Mouse (Mus musculus) lung, embryonic 15.5 days (tissue): ENCODE measurements around the gene Shisa5. TPM values are rescaled to one million over a fixed set of nuclear protein-coding genes. Genes with fewer than 3 reads are reported as not detected.
A peak's percentile ranks its signal among the peaks of the same experiment; 100 is the strongest.

Experiments used
- ATAC-seq: fragments of 200-750 bp; cut with Nextera tagmentation; 2 replicates; pipeline ENCODE4 v1.8.0; 2017; ENCODE audit warnings: moderate number of reproducible peaks, borderline replicate concordance; ENCODE audit not compliant: low FRiP score, low TSS enrichment; ENCODE audit errors: extremely low read depth
- H3K27ac ChIP-seq: fragments of 300-500 bp; sonication (generic); 2 replicates; pipeline ENCODE4 v1.5.1; 2015; ENCODE audit warnings: moderate library complexity, mild to moderate bottlenecking, inconsistent platforms
- H3K27me3 ChIP-seq: fragments of 300-500 bp; sonication (generic); 2 replicates; pipeline ENCODE4 v1.6.1; 2015; ENCODE audit warnings: inconsistent platforms
- H3K36me3 ChIP-seq: fragments of 300-500 bp; sonication (generic); 2 replicates; pipeline ENCODE4 v1.6.1; 2015; ENCODE audit warnings: inconsistent platforms
- H3K4me1 ChIP-seq: fragments of 300-500 bp; sonication (generic); 2 replicates; pipeline ENCODE4 v1.6.1; 2015; ENCODE audit warnings: inconsistent platforms
- H3K4me2 ChIP-seq: fragments of 300-500 bp; sonication (generic); 2 replicates; pipeline ENCODE4 v1.6.1; 2015; ENCODE audit warnings: inconsistent platforms, mild to moderate bottlenecking, moderate library complexity
- H3K4me3 ChIP-seq: fragments of 300-500 bp; sonication (generic); 2 replicates; pipeline ENCODE4 v1.5.1; 2015; ENCODE audit warnings: mild to moderate bottlenecking, inconsistent platforms
- H3K9ac ChIP-seq: fragments of 300-500 bp; sonication (generic); 2 replicates; pipeline ENCODE4 v1.6.1; 2015; ENCODE audit warnings: inconsistent platforms
- H3K9me3 ChIP-seq: fragments of 300-500 bp; sonication (generic); 2 replicates; pipeline ENCODE4 v1.6.1; 2016; ENCODE audit warnings: inconsistent platforms
- WGBS: fragments of 180-500 bp; shearing (Covaris S2); methylation state at CpG from one replicate; pipeline ENCODE4 v1.1.7; 2015; 5-methylcytosine and 5-hydroxymethylcytosine counted together
- polyA plus RNA-seq: library from polyadenylated mRNA; unstranded; fragments of >200 nt; fragmentation: Nextera tagmentation; extraction: Ambion mirVana; gene quantifications from 2 replicates; pipeline ENCODE4 v1.2.1, GENCODE M21; 2015

Shisa5 gene
- polyA plus RNA-seq, 1 experiment from 2014 or later, result 98.3 TPM

- Histone ChIP-seq H3K4me1 (peaks cover 62% of the 10 kb centered on the region), H3K9ac (peak overlapping the region; percentile 95), H3K4me2 (peak overlapping the region; percentile 83), H3K4me3 (peak overlapping the region; percentile 79), H3K9me3 (no peaks in the 10 kb centered on the region), H3K36me3 (peaks cover 13% of the 10 kb centered on the region), H3K27me3 (no peaks in the 10 kb centered on the region), H3K27ac (peak overlapping the region; percentile 99)
- WGBS, result 22% methylated on average over 6 of the region's 6 CpGs
- no peak for ATAC-seq
Measured at GRCm38 (mm10) chr9:109096856-109097255, 58.5 kb downstream of the Shisa5 start.

- peak overlapping the region; percentile 79 for H3K4me3 ChIP-seq
- H3K27me3 ChIP-seq, result no peaks in the 10 kb centered on the region
- no peak for ATAC-seq
- no peaks in the 10 kb centered on the region for H3K9me3 ChIP-seq
- peak overlapping the region; percentile 99 for H3K27ac ChIP-seq
- 14% methylated on average over 6 of the region's 6 CpGs for WGBS
- peaks cover 62% of the 10 kb centered on the region for H3K4me1 ChIP-seq
- peak overlapping the region; percentile 95 for H3K9ac ChIP-seq
- peaks cover 17% of the 10 kb centered on the region for H3K36me3 ChIP-seq
- H3K4me2 ChIP-seq, result peak overlapping the region; percentile 83
Measured at GRCm38 (mm10) chr9:109097291-109097690, 58.9 kb downstream of the Shisa5 start.

GRCm38 (mm10) chr9:109097831-109098230 is 59.5 kb downstream of the Shisa5 start:
- peak overlapping the region; percentile 83 for H3K4me2 ChIP-seq
- H3K9ac ChIP-seq, result peak overlapping the region; percentile 36; the same call in 1 of the 2 replicates
- ATAC-seq, result no peak
- peaks cover 62% of the 10 kb centered on the region for H3K4me1 ChIP-seq
- H3K27me3 ChIP-seq, result no peaks in the 10 kb centered on the region
- H3K4me3 ChIP-seq, result peak overlapping the region; percentile 79
- no peaks in the 10 kb centered on the region for H3K9me3 ChIP-seq
- WGBS, result 47% methylated on average over 5 of the region's 5 CpGs
- H3K36me3 ChIP-seq, result peaks cover 23% of the 10 kb centered on the region
- peak overlapping the region; percentile 99 for H3K27ac ChIP-seq

GRCm38 (mm10) chr9:109098366-109098765 is 60.0 kb downstream of the Shisa5 start:
- Histone ChIP-seq H3K4me3 (peak overlapping the region; percentile 79), H3K9ac (0 out of 2 replicates have a peak overlapping the region, but pooled peaks have one; percentile 36), H3K4me1 (peaks cover 56% of the 10 kb centered on the region), H3K27me3 (no peaks in the 10 kb centered on the region), H3K36me3 (peaks cover 26% of the 10 kb centered on the region), H3K4me2 (peak overlapping the region; percentile 83), H3K27ac (peak overlapping the region; percentile 99), H3K9me3 (no peaks in the 10 kb centered on the region)
- 64% methylated on average over 8 of the region's 8 CpGs for whole genome bisulfite sequencing
- ATAC-seq, result no peak

GRCm38 (mm10) chr9:109098969-109099368 is 60.6 kb downstream of the Shisa5 start:
- Histone ChIP-seq H3K27me3 (no peaks in the 10 kb centered on the region), H3K36me3 (peaks cover 30% of the 10 kb centered on the region), H3K9ac (peak overlapping the region; percentile 34; the same call in 1 of the 2 replicates), H3K4me1 (peaks cover 51% of the 10 kb centered on the region), H3K4me2 (peak overlapping the region; percentile 83), H3K4me3 (peak overlapping the region; percentile 79; the same call in 1 of the 2 replicates), H3K27ac (peak overlapping the region; percentile 99), H3K9me3 (no peaks in the 10 kb centered on the region)
- 18% methylated on average over 5 of the region's 6 CpGs for WGBS
- ATAC-seq, result peak; percentile 47

GRCm38 (mm10) chr9:109100307-109100928 is 62.1 kb downstream of the Shisa5 start:
- Histone ChIP-seq H3K27me3 (no peaks in the 10 kb centered on the region), H3K9ac (no peak overlapping the region), H3K4me2 (no peak overlapping the region), H3K4me1 (peaks cover 52% of the 10 kb centered on the region), H3K27ac (no peak overlapping the region), H3K9me3 (no peaks in the 10 kb centered on the region), H3K36me3 (peaks cover 41% of the 10 kb centered on the region), H3K4me3 (no peak overlapping the region)
- WGBS, result 85% methylated on average over 20 of the region's 20 CpGs
- ATAC-seq, result no peak

- no peak for ATAC-seq
Measured at GRCm38 (mm10) chr9:109101933-109102445, 63.6 kb downstream of the Shisa5 start.

GRCm38 (mm10) chr9:109102541-109102940 is 64.2 kb downstream of the Shisa5 start:
- Histone ChIP-seq H3K4me2 (no peak overlapping the region), H3K27me3 (no peaks in the 10 kb centered on the region), H3K4me3 (no peak overlapping the region), H3K36me3 (peaks cover 60% of the 10 kb centered on the region), H3K9me3 (no peaks in the 10 kb centered on the region), H3K9ac (no peak overlapping the region), H3K27ac (no peak overlapping the region), H3K4me1 (peaks cover 38% of the 10 kb centered on the region)
- WGBS, result 84% methylated on average over 3 of the region's 3 CpGs
- ATAC-seq, result no peak

More at GRCm38 (mm10) chr9:109101933-109102445, 63.6 kb downstream of the Shisa5 start:
- H3K4me2 ChIP-seq, result no peak overlapping the region
- 89% methylated on average over 5 of the region's 5 CpGs for WGBS
- peaks cover 44% of the 10 kb centered on the region for H3K4me1 ChIP-seq
- no peak overlapping the region for H3K9ac ChIP-seq
- no peaks in the 10 kb centered on the region for H3K27me3 ChIP-seq
- H3K4me3 ChIP-seq, result no peak overlapping the region
- peaks cover 56% of the 10 kb centered on the region for H3K36me3 ChIP-seq
- H3K9me3 ChIP-seq, result no peaks in the 10 kb centered on the region
- H3K27ac ChIP-seq, result no peak overlapping the region

- Histone ChIP-seq H3K9ac (no peak overlapping the region), H3K4me1 (peaks cover 31% of the 10 kb centered on the region)
Measured at GRCm38 (mm10) chr9:109103250-109103649, 64.9 kb downstream of the Shisa5 start.

GRCm38 (mm10) chr9:109104083-109104482 is 65.7 kb downstream of the Shisa5 start:
- H3K36me3 ChIP-seq, result peaks cover 75% of the 10 kb centered on the region
- no peak overlapping the region for H3K9ac ChIP-seq
- no peaks in the 10 kb centered on the region for H3K27me3 ChIP-seq
- peaks cover 23% of the 10 kb centered on the region for H3K4me1 ChIP-seq
- no peak for ATAC-seq
- H3K9me3 ChIP-seq, result no peaks in the 10 kb centered on the region
- H3K4me2 ChIP-seq, result no peak overlapping the region
- WGBS, result 91% methylated on average over 9 of the region's 9 CpGs
- H3K27ac ChIP-seq, result no peak overlapping the region
- H3K4me3 ChIP-seq, result no peak overlapping the region

More at GRCm38 (mm10) chr9:109103250-109103649, 64.9 kb downstream of the Shisa5 start:
- Histone ChIP-seq H3K36me3 (peaks cover 67% of the 10 kb centered on the region), H3K27me3 (no peaks in the 10 kb centered on the region), H3K4me2 (no peak overlapping the region), H3K27ac (no peak overlapping the region), H3K9me3 (no peaks in the 10 kb centered on the region), H3K4me3 (no peak overlapping the region)
- 64% methylated on average over 7 of the region's 7 CpGs for WGBS
- ATAC-seq, result no peak

GRCm38 (mm10) chr9:109105011-109105410 is 66.6 kb downstream of the Shisa5 start:
- 62% methylated on average over 12 of the region's 12 CpGs for WGBS
- H3K4me1 ChIP-seq, result peaks cover 13% of the 10 kb centered on the region; the same call in 1 of the 2 replicates
- no peak for ATAC-seq

GRCm38 (mm10) chr9:109105648-109106047 is 67.3 kb downstream of the Shisa5 start:
- H3K9ac ChIP-seq, result no peak overlapping the region
- H3K9me3 ChIP-seq, result no peaks in the 10 kb centered on the region
- no peaks in the 10 kb centered on the region for H3K27me3 ChIP-seq
- peaks cover 11% of the 10 kb centered on the region; the same call in 1 of the 2 replicates for H3K4me1 ChIP-seq
- no peak for ATAC-seq
- H3K4me3 ChIP-seq, result no peak overlapping the region
- 88% methylated on average over 12 of the region's 12 CpGs for WGBS
- H3K4me2 ChIP-seq, result no peak overlapping the region
- no peak overlapping the region for H3K27ac ChIP-seq
- H3K36me3 ChIP-seq, result peaks cover 82% of the 10 kb centered on the region

More at GRCm38 (mm10) chr9:109105011-109105410, 66.6 kb downstream of the Shisa5 start:
- Histone ChIP-seq H3K4me2 (no peak overlapping the region), H3K27ac (no peak overlapping the region), H3K9ac (no peak overlapping the region), H3K36me3 (peaks cover 79% of the 10 kb centered on the region), H3K4me3 (no peak overlapping the region), H3K27me3 (no peaks in the 10 kb centered on the region), H3K9me3 (no peaks in the 10 kb centered on the region)
